Mouse (Mus musculus) liver, embryonic 11.5 days (tissue): Measurements from ENCODE around the gene Iscu. TPM values are rescaled to one million over a fixed set of nuclear protein-coding genes. Genes with fewer than 3 reads are reported as not detected.

Experiments
- ATAC-seq: fragments of 200-750 bp; cut with Nextera tagmentation; replicated peaks from 2 replicates; pipeline ENCODE4 v1.8.0; 2017; ENCODE audit warnings: moderate number of reproducible peaks, mild to moderate bottlenecking, moderate TSS enrichment, moderate library complexity; ENCODE audit not compliant: low FRiP score
- DNase-seq: peaks from one replicate; pipeline ENCODE4 v3.0.0-alpha.2; 2017; ENCODE audit warnings: low spot score
- H3K27ac ChIP-seq: fragments of 300-500 bp; sonication (generic); 2 replicates; pipeline ENCODE4 v1.5.1; 2014; ENCODE audit warnings: mild to moderate bottlenecking, low read depth, low read length, control low read depth
- H3K27me3 ChIP-seq: fragments of 300-500 bp; sonication (generic); replicated peaks from 2 replicates; pipeline ENCODE4 v1.6.1; 2014; ENCODE audit warnings: low read length, mixed read lengths; ENCODE audit not compliant: control insufficient read depth, insufficient read depth
- H3K36me3 ChIP-seq: fragments of 300-500 bp; sonication (generic); 2 replicates; pipeline ENCODE4 v1.6.1; 2014; ENCODE audit warnings: mild to moderate bottlenecking, low read length, moderate library complexity, mixed read lengths; ENCODE audit not compliant: control insufficient read depth, insufficient read depth
- H3K4me1 ChIP-seq: fragments of 300-500 bp; sonication (generic); replicated peaks from 2 replicates; pipeline ENCODE4 v1.6.1; 2014; ENCODE audit warnings: low read length, mixed read lengths; ENCODE audit not compliant: control insufficient read depth, insufficient read depth
- H3K4me2 ChIP-seq: fragments of 300-500 bp; sonication (generic); 2 replicates; pipeline ENCODE4 v1.6.1; 2014; ENCODE audit warnings: mild to moderate bottlenecking, control low read depth, moderate library complexity
- H3K4me3 ChIP-seq: fragments of 300-500 bp; sonication (generic); 2 replicates; pipeline ENCODE4 v1.5.1; 2014; ENCODE audit warnings: low read depth, low read length, control low read depth
- H3K9ac ChIP-seq: fragments of 300-500 bp; sonication (generic); 2 replicates; pipeline ENCODE4 v1.6.1; 2014; ENCODE audit warnings: low read depth, low read length, control low read depth
- H3K9me3 ChIP-seq: fragments of 300-500 bp; sonication (generic); 2 replicates; pipeline ENCODE4 v1.6.1; 2016; ENCODE audit warnings: low read length, inconsistent platforms, mixed read lengths; ENCODE audit not compliant: control insufficient read depth
- WGBS: fragments of 180-500 bp; shearing (Covaris S2); extraction: QIAGEN DNeasy Blood & Tissue Kit; methylation state at CpG from one replicate; pipeline ENCODE4 v1.1.7; 2014; 5-methylcytosine and 5-hydroxymethylcytosine counted together
- polyA plus RNA-seq: library from polyadenylated mRNA; unstranded; fragments of >200 nt; fragmentation: Nextera tagmentation; extraction: Ambion mirVana; gene quantifications from 2 replicates; pipeline ENCODE4 v1.2.1, GENCODE M21; 2014

Gene Iscu
- polyA plus RNA-seq, 1 experiment from 2014 or later, result 117 TPM

DNA sequence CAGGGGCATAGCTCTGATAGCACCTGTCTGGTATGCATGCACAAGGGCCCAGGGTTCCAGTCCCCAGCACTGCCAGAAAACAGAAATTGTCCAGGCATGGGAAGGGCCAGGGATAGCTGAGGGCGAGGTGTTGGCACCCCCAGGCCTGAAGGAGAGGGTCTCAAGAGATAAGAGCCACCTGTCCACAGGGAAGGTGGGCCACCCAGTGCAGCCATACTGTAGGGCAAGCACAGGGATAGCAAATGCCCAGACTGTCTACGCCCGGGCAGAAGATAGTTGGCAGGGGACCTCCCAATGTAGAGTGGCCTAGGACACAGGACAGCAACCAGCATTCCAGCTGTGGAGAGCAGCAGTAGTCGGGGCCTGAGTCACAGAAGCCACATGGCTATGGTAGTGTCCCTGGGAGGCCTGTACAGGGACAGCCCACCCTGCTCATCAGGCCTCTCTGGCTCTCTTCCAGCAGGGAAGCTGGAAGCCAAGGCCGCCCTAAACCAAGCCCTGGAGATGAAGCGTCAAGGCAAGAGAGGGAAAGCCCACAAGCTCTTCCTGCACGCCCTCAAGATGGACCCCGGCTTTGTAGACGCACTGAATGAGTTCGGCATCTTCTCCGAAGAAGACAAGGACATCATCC is 34.8 kb upstream of the Iscu start:
- Histone ChIP-seq H3K4me1 (peaks cover 14% of the 10 kb centered on the region), H3K4me3 (no peak overlapping the region), H3K9me3 (no peaks in the 10 kb centered on the region), H3K9ac (no peak overlapping the region), H3K27ac (no peak overlapping the region), H3K36me3 (peaks cover 34% of the 10 kb centered on the region), H3K27me3 (no peaks in the 10 kb centered on the region), H3K4me2 (no peak overlapping the region)
- ATAC-seq (no peak), DNase-seq (no peak)
- 86% methylated on average over 11 of the region's 11 CpGs for WGBS

DNA sequence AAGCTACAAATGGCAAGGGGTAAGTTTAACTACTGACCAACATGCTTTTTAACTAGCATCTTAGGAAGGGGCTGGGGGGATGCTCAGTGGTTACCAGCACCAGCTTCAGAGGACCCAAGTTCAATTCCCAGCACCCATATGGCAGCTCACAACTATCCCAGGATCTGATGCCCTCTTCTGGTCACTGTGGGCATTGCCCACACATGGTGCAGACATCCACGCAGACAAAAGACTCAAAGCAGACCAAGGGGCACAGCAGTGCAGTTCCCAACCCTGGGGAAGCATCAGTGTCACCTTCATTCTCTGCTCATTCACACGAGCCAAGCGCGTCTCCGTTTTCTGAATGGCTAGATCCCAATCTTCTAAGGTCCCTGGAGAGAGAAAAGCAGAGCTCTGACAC is 24.9 kb upstream of the Iscu start:
- H3K4me3 ChIP-seq, result no peak overlapping the region
- H3K27ac ChIP-seq, result no peak overlapping the region
- no peak for ATAC-seq
- no peaks in the 10 kb centered on the region for H3K9me3 ChIP-seq
- H3K36me3 ChIP-seq, result peaks cover 85% of the 10 kb centered on the region
- no peak overlapping the region for H3K4me2 ChIP-seq
- DNase-seq, result no peak
- no peaks in the 10 kb centered on the region for H3K27me3 ChIP-seq
- whole genome bisulfite sequencing, result 95% methylated on average over 5 of the region's 5 CpGs
- H3K4me1 ChIP-seq, result no peaks in the 10 kb centered on the region
- no peak overlapping the region for H3K9ac ChIP-seq

DNA sequence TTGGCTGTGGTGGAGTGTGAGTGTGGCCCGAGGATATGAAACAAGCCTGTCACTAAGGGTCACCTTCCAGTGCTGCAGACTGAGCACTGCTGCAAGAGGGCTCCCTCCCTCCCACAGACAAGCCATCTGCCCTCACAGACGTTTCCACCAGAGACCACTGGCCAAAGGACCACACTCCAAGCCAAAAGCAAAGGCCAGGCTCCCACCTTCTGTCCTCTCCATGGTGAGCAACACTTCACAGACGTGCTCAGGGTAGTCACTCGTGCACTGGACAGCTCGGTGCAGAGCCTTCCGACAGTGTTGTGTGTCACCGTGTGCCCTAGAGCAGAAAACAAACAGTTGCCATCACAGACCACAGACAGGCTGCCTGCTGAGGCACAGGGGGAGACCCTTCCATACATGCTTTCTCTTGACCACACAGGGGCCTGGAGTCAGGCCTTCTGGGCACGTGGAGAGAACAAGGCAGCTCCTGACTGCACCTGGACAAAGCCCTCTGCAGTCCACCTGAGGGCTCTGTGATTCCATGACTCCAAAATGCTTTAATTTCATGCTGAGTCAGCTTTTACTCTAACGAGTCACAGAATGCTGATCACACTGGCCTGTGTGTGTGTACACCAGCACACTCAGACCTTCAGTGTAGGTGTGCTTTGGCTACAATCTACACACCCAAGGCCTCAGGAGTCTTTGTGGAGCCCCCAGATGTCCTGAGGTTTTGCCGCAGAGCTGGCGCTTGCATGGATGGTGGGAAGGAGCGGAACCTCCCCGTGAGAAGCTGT is 23.8 kb upstream of the Iscu start:
- no peaks in the 10 kb centered on the region for H3K4me1 ChIP-seq
- peaks cover 85% of the 10 kb centered on the region for H3K36me3 ChIP-seq
- H3K4me2 ChIP-seq, result no peak overlapping the region
- H3K9ac ChIP-seq, result no peak overlapping the region
- H3K4me3 ChIP-seq, result no peak overlapping the region
- WGBS, result 93% methylated on average over 13 of the region's 13 CpGs
- no peak overlapping the region for H3K27ac ChIP-seq
- H3K9me3 ChIP-seq, result no peaks in the 10 kb centered on the region
- no peak for ATAC-seq
- DNase-seq, result no peak
- H3K27me3 ChIP-seq, result no peaks in the 10 kb centered on the region

DNA sequence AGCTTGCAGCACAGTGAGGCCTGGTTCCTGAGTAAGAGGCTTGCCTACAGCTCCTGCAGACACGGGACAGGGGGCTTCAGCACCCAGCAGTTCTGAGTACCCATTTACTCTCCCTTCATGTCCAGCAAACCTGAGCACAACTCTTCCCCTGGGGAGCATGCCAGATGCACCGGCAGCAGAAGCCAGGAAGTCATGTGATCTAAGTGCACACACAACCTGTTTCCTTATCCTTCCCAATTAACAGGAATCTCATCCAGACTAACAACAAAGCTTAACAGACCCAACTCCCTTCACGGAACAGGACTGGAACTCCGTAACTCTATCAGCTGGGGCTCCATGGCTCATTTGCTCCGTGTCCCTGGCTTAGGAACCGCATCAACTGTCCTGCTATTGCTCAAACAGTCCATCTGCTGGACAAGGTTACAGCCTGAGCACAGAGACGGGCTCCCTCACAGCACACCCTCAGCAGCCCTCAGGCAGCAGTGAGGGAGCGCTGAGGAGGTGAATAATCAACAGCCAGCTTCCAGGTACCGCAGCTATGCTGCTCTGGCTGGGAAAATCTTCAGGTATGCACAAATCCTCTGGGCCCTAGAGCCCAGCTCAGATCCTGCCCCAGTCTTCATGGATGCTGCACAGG is 20.9 kb upstream of the Iscu start:
- 89% methylated on average over 9 of the region's 9 CpGs for WGBS
- Histone ChIP-seq H3K9me3 (no peaks in the 10 kb centered on the region), H3K27me3 (no peaks in the 10 kb centered on the region), H3K4me2 (no peak overlapping the region), H3K4me1 (no peaks in the 10 kb centered on the region), H3K36me3 (peaks cover 77% of the 10 kb centered on the region), H3K4me3 (no peak overlapping the region), H3K27ac (no peak overlapping the region), H3K9ac (no peak overlapping the region)
- no peak for DNase-seq
- ATAC-seq, result no peak

DNA sequence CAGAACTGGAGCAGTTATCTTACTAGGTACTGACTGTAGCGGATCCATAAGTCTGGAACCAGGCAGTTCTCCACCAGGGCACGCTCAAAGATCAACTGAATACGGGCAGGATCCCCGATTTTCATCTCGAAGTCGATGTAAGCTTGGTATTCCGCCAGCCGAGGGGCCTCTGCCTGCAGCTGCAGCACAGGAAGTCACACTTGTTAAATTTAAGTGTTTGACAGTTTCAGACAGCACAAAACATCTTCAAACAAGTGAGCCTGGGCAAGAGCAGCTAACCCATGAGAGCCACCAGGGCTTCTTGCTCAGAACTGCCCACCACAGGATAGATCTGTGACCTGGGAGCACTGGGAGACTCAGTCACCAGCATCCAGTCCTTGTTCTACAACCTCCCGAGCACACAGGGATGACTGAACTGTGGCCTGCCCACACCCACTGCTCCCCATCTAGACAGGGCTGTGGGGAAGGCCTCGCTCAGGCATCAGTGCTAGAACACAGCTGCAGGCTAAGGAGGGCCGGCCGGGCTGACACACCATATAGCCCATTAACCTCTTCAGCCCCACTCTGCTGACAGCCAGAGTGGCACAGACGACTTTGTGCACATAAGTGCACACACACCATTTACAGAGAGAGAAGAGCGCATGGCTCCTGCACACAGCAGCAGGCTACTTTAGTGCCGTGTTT is 17.1 kb upstream of the Iscu start:
- 92% methylated on average over 15 of the region's 15 CpGs for WGBS
- ATAC-seq, result no peak
- H3K4me1 ChIP-seq, result no peaks in the 10 kb centered on the region

DNA sequence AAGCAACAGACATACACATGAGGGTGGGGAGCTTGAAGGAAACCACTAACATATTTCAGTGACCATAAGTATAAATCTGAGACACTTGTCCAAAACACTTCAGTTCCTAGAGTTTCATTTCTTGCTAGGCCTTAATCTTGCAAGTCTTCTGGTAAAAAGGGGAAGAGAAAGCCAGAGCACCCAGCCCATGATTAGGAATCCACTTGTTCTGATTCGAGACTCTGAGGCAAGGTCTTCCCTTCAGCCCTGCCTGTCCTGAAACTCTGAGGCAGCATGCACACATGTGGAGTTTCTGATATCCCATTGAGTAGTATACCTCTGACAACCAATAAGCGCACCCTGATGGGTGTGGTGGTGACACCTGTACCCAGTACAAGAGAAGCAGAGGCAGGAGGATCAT is 11.0 kb upstream of the Iscu start:
- H3K27me3 ChIP-seq, result no peaks in the 10 kb centered on the region
- no peaks in the 10 kb centered on the region for H3K4me1 ChIP-seq
- no peak overlapping the region for H3K27ac ChIP-seq
- ATAC-seq (no peak), DNase-seq (no peak)
- no peak overlapping the region for H3K4me3 ChIP-seq
- no peaks in the 10 kb centered on the region for H3K9me3 ChIP-seq
- WGBS, result 87% methylated on average over 2 of the region's 2 CpGs
- peaks cover 62% of the 10 kb centered on the region for H3K36me3 ChIP-seq
- H3K9ac ChIP-seq, result no peak overlapping the region
- no peak overlapping the region for H3K4me2 ChIP-seq

More for the DNA sequence above, 17.1 kb upstream of the Iscu start:
- no peak for DNase-seq
- Histone ChIP-seq H3K4me2 (no peak overlapping the region), H3K36me3 (peaks cover 79% of the 10 kb centered on the region), H3K9ac (no peak overlapping the region), H3K9me3 (no peaks in the 10 kb centered on the region), H3K27ac (no peak overlapping the region), H3K4me3 (no peak overlapping the region), H3K27me3 (no peaks in the 10 kb centered on the region)

DNA sequence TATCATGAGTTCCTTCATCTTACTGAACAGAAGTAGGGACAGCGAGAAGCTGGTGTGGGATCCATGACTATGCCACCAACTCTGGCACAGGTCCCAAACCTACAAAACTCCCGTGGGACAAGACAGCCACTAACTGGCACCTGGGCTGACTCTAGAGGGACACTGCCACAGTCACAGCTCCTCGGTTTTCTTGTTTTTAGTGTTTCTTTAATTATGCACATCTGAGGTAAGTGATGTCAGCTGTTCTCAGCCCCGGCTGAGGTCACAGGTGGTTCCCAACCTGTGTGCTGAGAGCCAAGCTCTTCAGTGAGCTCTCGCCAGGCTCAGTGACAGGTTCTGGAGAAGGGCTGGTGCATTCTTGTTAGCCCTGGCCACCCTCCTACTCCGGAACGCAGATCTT is 8.1 kb upstream of the Iscu start:
- no peaks in the 10 kb centered on the region for H3K27me3 ChIP-seq
- H3K4me3 ChIP-seq, result no peak overlapping the region
- H3K36me3 ChIP-seq, result peaks cover 48% of the 10 kb centered on the region
- H3K9me3 ChIP-seq, result no peaks in the 10 kb centered on the region
- H3K4me1 ChIP-seq, result peaks cover 2% of the 10 kb centered on the region; the same call in 1 of the 2 replicates
- WGBS, result 93% methylated on average over 7 of the region's 7 CpGs
- no peak for ATAC-seq
- H3K4me2 ChIP-seq, result no peak overlapping the region
- no peak overlapping the region for H3K9ac ChIP-seq
- H3K27ac ChIP-seq, result no peak overlapping the region
- no peak for DNase-seq

DNA sequence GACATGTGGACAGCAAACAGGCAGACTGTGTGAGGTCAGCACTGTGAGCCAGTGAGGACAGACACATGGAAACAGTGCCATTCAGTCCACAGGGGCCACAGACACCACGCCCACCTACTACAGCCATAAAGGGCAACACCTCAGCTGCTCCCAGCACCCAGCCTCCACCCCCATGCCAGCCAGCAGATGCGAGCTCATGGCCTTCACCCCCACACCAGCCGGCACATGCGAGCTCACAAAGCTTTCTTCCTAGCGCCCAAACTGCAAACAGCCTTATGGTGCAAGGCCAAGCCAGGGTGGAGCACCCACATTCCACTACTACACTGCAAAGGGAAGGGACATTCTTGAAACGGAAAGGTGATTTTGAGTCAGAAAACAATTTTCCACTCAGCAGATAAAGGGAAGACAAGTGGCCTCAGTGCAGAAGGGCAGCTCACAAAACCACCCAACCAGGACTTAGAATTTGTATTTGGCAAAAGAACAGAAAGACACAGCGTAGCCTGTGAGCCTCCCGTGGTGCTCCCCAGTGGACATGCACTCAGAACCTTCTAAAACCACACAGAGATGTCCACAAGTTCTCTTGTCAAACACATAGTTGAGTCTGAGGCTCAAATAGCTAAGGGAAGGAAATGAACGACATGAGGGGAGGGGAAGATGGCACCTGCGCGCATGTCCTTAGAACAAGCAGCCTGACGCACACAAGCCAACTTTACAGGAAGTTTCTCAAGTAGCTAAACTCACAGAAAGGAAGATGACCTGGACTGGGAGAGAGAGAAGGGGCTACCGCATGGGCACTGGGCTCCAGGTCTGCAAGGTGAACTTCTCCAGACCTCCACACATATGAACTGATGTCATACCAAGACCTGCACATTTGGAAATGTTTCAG is 6.7 kb upstream of the Iscu start:
- Histone ChIP-seq H3K4me1 (peaks cover 13% of the 10 kb centered on the region), H3K4me2 (no peak overlapping the region), H3K27me3 (no peaks in the 10 kb centered on the region), H3K36me3 (peaks cover 38% of the 10 kb centered on the region), H3K27ac (no peak overlapping the region), H3K4me3 (no peak overlapping the region), H3K9ac (no peak overlapping the region), H3K9me3 (no peaks in the 10 kb centered on the region)
- 87% methylated on average over 13 of the region's 13 CpGs for WGBS
- DNase-seq (no peak), ATAC-seq (no peak)
